Mouse (Mus musculus): Measurements from ENCODE around the gene Socs1.

GRCm38 (mm10) chr16:10770531-10771325, 14.6 kb downstream of the Socs1 start:
- TF ChIP-seq CTCF (IDR thresholded peaks at IDR 0.05; ENCODE audit: low read depth, low read length) (no peak), POLR2A (IDR thresholded peaks at IDR 0.05; ENCODE audit: extremely low read depth, insufficient read depth, low read length) (no peak)

Data from liver, adult 2 months (tissue).